Mouse (Mus musculus): ENCODE data around the gene Mrps15.
A peak's percentile ranks its signal among the peaks of the same experiment; 100 is the strongest.

GRCm38 (mm10) chr4:126085996-126086576 is 39.4 kb downstream of the Mrps15 start:
- TF ChIP-seq CTCF (IDR thresholded peaks at IDR 0.05 in 2 of 3, conservative IDR thresholded peaks at IDR 0.05 in 1 of 3; ENCODE audit: control insufficient read depth in 1 of 3, insufficient read depth in 1 of 3, low read depth in 2 of 3, low read length in 3 of 3, poor library complexity in 1 of 3, severe bottlenecking in 1 of 3) (peak; percentile 92 to 98 (median 95)), KAT2A (conservative IDR thresholded peaks at IDR 0.05; ENCODE audit: low read depth, low read length) (no peak), SIN3A (IDR thresholded peaks at IDR 0.05; ENCODE audit: low read length) (peak; percentile 75), MYB (IDR thresholded peaks at IDR 0.05; ENCODE audit: low read depth, low read length) (no peak), POLR2AphosphoS2 (IDR thresholded peaks at IDR 0.05; ENCODE audit: low read length) (no peak)

Data from MEL (cell line).